Mouse (Mus musculus): ENCODE data around the gene Trim61.
"Not testable (repeated sequence)": the region's sequence is repeated elsewhere in the genome, so short reads cannot be mapped to it uniquely, and the experiment has no call there.

Trim61 gene

GRCm38 (mm10) chr8:65018423-65018822 is at the start of gene Trim61, which contains the start of gene Trim60:
Gene Trim61, minus strand, starts transcription at chr8:65018523.
Gene Trim60, minus strand, starts transcription at chr8:65018584.
- no peak for DNase-seq

DNA sequence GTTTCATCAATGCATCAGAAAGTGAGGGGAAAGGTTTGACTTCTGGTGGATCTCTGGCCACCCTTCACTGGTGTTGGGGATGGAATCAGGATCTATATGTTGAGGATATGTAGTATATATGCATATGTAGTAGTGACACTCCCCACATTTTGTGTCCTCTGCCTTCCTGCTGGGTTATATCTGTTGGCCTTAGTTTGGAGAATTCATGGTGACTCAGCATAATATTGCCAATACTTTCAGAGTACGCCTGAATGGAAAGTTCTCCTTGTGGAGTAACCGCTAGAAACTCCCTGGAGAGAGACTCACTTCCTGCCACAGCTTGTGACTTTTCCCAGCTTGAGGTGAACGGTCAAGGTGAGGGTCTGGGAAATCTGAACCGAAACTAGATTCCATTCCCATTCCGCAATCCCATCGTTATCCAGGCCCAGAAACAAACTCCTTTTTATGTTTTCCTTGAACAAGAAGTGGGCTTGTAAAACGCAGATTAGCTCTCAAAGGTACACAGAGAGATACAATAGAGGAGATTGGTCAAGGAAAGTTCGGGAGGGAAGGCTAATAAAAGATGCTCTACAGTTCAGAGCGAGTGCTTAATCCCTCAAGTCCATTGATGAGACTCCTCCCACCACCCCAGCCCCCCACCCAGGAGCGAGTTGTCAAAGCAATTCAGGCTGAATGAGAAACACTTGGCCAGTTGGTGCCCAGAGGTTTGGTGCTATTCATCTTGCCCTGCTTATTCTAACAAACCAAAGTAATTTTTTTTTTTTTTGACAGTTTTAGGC is 49.6 kb upstream of the Trim61 start:
- no peak for DNase-seq

DNA sequence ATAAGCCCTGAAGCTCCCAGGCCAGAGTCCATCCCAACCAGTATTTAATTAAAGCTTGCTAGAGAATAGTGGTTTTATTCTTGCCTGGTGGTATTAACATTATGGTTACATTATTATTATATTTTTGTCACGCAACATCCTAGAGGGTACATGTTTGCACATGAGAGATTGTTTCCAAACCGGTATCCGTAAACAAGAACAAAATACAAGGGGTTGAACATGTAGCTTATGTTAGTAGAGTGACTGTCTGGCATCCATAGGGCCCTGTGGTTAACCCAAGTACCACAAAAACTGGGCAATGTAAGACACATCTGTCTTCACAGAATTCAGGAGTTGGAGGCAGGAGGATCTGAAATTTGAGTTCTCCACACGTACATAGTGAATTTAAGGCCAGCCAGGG is 48.7 kb upstream of the Trim61 start:
- DNase-seq = no peak

- no peak for DNase-seq
Observed at GRCm38 (mm10) chr8:65065622-65066021, 47.3 kb upstream of the Trim61 start.

- DNase-seq = no peak
Observed at GRCm38 (mm10) chr8:65064071-65064470, 45.7 kb upstream of the Trim61 start.

GRCm38 (mm10) chr8:65062195-65062594 is 43.9 kb upstream of the Trim61 start:
- DNase-seq = no peak

DNA sequence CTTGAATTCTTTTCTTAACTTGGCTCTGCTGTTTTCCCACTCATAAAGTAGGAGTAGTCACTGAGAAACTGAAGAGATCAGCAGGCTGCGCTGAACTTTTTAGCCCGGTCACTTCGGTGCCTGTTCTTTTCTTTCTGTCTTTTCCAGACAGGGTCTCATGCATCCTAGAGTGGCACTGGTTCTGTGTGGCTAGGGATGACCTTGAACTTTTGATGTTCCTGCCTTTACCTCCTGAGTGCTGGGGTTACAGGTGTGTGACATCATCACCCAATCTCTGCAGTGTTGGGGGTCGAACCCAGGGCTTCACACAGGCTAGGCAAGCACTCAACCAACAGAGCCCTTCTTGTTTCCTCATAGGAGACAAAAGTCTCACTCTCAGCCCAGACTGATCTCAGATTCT is 38.4 kb upstream of the Trim61 start:
- DNase-seq = no peak

DNA sequence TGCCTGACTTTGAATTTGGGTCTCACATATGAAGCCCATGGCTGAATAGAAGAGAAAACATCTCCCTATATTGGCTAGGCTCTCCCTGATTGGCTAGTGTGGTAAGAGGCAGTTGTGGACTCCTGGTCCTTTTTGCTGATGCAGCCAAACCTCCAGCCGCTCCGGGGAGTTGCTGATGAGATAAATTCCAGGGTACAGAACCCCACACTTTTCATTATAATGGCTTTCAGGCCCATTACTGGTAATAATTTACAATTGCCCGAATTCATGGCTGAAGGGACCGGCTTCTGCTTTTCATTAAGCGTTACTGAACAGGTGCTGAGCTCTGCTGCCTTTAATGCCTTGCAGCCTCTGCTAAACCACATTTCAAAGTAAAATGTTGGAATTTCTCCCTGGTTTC is 35.6 kb upstream of the Trim61 start:
- no peak for DNase-seq

DNA sequence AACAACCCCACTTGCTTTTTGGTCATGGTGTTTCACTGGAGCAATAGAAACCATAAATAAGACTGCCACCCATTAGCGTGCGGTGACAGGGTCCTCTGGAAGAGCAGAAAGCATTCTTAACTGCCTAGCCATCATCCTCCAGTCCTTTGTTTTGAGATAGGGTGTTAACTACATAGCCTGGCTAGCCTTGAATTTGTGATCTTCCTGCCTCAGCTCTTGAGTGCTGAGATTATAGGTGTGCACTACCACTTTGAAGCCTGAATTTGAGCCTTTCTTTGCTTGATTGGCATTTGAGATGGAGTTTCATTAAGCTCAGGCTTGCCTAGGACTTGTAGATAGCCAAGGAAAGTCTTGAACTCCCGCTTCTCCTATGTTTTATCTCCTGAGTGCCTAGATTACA is 35.2 kb upstream of the Trim61 start:
- no peak for DNase-seq

- DNase-seq = no peak
Observed at GRCm38 (mm10) chr8:65047801-65048200, 29.5 kb upstream of the Trim61 start.

- no peak for DNase-seq
Observed at GRCm38 (mm10) chr8:65047193-65047592, 28.9 kb upstream of the Trim61 start.

DNA sequence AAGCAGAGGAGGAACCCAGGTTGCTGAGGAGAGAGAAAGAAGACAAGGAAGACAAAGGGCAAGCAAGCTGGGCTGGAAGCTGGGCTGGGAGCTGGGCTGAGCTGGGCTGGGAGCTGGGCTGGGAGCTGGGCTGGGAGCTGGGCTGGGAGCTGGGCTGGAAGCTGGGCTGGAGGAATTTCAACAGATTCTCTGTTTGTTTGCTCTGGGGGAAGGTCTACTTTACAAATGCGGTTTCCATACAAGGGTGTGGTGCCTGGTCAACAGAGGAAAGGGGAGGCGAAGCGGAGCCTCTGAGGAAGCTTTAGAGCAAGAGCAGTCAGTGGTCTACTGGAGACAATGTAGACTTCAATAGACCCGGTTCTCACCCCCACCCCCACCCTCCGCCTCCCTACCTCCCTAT is 28.2 kb upstream of the Trim61 start:
- DNase-seq = no peak

- DNase-seq = peak; percentile 31
Observed at GRCm38 (mm10) chr8:65037117-65037533, 18.8 kb upstream of the Trim61 start, which contains the start of gene Apela. Gene Apela, minus strand, starts transcription at chr8:65037336.

GRCm38 (mm10) chr8:65034136-65034535 is 15.8 kb upstream of the Trim61 start:
- DNase-seq = no peak

DNA sequence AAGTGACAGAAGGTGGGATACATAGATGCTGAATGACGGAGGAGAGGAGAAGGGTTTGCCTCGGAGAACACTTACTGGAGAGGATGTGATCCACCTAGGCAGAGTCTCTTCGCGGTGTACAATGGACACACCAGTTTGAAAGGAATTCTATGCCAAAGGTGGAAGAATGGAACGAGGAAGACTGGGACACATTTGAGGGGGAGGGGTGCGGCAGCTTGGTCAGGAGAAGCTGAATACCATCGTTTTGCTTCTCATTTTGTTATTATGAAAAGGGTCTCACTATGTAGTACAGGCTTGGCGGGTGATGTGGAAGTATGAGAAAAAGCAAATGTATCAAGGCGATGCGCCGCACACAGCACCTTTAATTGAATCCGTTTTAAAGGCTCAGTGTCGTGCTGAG is 14.7 kb upstream of the Trim61 start:
- no peak for DNase-seq

- no peak for DNase-seq
Observed at GRCm38 (mm10) chr8:65032107-65032506, 13.8 kb upstream of the Trim61 start.

GRCm38 (mm10) chr8:65030735-65031485 is 12.6 kb upstream of the Trim61 start:
- no peak for DNase-seq

GRCm38 (mm10) chr8:65029776-65030175 is 11.5 kb upstream of the Trim61 start:
- no peak for DNase-seq

GRCm38 (mm10) chr8:65028959-65029686 is 10.8 kb upstream of the Trim61 start:
- DNase-seq = no peak

GRCm38 (mm10) chr8:65022485-65022884 is 4.2 kb upstream of the Trim61 start:
- peak; percentile 74 for DNase-seq

DNA sequence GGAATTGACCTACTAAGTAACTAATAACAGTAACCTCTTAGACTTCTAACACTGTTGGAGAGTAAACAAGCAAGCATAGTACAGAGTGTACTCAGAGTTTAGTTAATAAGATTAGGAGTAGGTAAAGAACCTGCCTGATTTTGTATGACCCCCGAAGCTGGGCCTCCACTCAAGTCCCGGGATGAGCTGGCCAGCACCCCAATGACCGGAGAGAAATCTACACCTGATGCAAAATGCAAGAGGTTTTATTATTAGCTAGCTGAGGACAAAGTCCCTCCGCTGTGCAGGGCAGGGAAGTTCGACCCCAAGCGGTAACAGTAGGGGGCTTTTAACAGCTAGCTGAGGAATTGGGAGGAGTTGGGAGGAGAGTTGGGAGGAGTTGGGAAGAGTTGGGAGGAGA is 10.7 kb downstream of the Trim61 start:
- DNase-seq = not testable (repeated sequence)

DNA sequence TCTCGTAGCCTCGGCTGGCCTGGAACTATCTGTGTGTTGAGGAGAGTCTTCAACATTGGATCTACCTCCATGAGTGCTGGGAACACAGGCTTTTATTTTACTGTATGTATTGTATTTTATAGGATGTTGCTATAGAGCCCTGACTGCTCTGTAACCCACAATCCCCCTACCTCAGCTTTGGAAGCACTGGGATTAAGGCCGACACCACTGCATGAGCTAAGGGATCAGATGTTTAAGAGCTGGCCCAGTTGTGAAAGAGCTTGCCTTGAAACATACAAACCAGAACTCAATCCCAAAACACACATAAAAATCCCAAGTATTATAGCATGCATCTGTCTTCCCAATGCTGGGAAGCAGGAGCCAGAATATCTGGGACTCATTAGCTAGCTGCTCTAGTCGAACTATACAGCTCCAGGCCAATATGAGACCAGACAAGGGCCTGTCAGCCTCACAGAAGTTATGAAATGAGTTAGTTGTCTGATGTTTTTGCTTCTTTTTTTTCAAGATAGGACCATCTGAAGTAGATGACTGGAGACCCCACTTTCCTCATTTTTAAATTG is 19.4 kb downstream of the Trim61 start:
- no peak for DNase-seq

- no peak for DNase-seq
Observed at GRCm38 (mm10) chr8:64987731-64988130, 30.6 kb downstream of the Trim61 start, which contains the start of gene Trim75. Gene Trim75, minus strand, starts transcription at chr8:64987831.

Data from lung, postnatal 14 days (tissue).